Mouse (Mus musculus): ENCODE data around the gene Olfr524.
A peak's percentile ranks its signal among the peaks of the same experiment; 100 is the strongest.

The Olfr524 gene

GRCm38 (mm10) chr7:140205864-140206263 lies at the start of gene Olfr524:
Gene Olfr524, minus strand, starts transcription at chr7:140205964.
- DNase-seq (ENCODE audit: inconsistent ontology term): no peak

DNA sequence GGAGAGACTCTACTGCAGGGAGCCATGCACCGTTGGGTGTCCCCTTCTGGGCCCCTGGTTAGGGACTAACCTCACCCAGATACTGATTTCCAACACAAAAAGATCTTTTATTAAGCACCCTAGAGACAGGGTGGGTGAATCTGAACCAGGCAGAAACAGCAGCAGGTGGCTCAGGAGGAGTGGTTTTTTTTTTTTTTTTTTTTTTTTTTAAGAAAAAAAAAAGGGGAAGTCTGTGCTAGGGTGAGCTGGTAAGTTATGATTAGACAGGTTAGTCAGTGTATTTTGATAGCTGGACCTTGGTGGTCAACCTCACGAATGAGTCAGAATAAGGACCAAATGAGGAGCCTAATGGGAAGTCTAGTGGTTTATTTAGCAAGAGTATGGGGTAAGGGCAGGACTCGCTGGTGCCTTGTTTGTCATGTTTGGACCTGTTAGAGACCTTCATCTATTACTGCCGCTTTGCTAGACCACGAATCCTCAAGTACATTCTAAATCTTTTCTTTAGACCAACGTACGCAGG lies 48.1 kb upstream of the Olfr524 start:
- no peak for DNase-seq (ENCODE audit: inconsistent ontology term)

DNA sequence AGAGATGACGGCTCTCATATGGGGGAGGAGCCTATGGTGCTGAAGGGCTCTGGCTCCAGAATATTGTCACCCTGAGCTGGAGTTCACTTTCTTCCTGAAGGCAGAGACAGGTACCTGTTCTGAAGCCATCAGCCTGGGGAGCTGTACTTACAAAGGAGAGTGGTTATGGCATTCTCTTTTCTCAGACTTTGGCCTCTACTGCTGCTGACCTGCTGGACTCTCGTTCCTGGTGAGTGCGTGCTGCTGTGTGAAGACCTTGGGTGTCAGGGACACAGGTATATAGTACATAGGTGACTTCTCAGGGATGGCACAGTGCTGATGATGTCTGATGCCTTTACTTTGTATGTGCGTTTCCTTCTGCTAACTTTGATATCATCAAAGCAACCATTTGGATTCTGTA lies 41.5 kb upstream of the Olfr524 start, which contains the start of gene 5830411N06Rik:
Gene 5830411N06Rik, plus strand, starts transcription at position 69 of the 400 bp plus-strand sequence.
- DNase-seq (ENCODE audit: inconsistent ontology term): no peak

- no peak for DNase-seq (ENCODE audit: inconsistent ontology term)
Observed at GRCm38 (mm10) chr7:140233696-140234095, 27.9 kb upstream of the Olfr524 start.

- DNase-seq (ENCODE audit: inconsistent ontology term): no peak
Observed at GRCm38 (mm10) chr7:140231026-140231425, 25.3 kb upstream of the Olfr524 start.

- DNase-seq (ENCODE audit: inconsistent ontology term): no peak
Observed at GRCm38 (mm10) chr7:140228476-140228875, 22.7 kb upstream of the Olfr524 start.

DNA sequence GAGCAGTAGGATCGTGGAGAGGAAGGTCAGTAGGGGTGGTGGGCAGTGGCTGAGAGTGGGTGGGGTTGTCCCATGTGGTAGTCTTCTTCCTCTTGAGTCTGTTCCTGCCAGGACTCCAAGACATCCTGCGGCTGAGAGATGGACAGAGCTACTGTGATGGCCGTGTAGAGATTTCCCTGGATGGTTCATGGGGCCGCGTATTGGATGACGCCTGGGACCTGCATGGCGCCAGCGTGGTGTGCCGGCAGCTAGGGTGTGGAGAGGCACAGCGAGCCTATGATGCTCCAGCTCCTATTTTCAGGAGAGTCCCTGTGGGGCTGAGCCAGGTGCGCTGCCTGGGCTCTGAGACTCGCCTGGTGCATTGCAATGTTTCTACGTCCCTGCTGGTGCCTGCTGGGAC lies 18.4 kb upstream of the Olfr524 start:
- no peak for DNase-seq (ENCODE audit: inconsistent ontology term)

GRCm38 (mm10) chr7:140220375-140220774 lies 14.6 kb upstream of the Olfr524 start:
- no peak for DNase-seq (ENCODE audit: inconsistent ontology term)

GRCm38 (mm10) chr7:140219268-140219667 lies 13.5 kb upstream of the Olfr524 start:
- DNase-seq (ENCODE audit: inconsistent ontology term): no peak

GRCm38 (mm10) chr7:140217967-140218366 lies 12.2 kb upstream of the Olfr524 start, which contains the start of gene Cd163l1:
Gene Cd163l1, plus strand, starts transcription at chr7:140218267.
- DNase-seq (ENCODE audit: inconsistent ontology term): no peak

DNA sequence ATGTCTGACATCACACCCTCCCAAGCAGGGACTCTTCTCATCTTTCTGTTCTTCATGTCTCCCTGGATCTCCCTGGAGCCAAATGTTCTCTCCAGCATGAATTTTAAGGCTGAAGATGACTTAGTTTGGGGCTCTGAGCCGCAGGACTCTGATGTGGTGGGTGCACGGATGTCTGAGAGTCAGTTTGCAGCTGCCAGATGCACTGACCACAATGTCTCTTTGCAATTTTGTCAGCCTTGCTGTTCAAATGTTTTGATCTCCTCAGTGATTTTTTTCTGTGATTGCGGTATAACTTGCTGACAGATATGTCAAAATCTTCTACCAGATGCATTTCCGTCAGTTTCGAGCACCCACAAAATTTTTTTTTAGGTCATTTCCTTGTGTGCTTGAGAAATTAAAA lies 8.1 kb upstream of the Olfr524 start:
- DNase-seq (ENCODE audit: inconsistent ontology term): no peak

DNA sequence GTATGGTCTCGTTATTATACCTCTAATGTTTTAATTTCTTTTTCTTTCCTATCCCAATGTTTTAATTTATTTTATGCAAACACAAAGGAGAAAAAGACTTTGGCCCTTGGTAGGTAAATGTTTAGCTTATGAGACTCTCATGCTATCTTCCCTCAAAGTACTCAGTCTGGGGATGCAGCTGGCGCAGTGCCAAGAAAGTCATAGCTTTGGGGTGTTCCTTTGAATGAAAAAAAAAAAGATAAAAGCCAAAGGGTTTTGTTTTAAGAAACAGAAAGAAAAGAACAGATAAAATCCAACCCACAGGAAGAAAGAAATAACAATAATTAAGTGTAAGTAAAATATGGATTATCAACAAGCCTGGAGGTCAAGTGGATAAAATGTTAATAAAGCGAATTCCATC lies 2.9 kb upstream of the Olfr524 start:
- DNase-seq (ENCODE audit: inconsistent ontology term): no peak

DNA sequence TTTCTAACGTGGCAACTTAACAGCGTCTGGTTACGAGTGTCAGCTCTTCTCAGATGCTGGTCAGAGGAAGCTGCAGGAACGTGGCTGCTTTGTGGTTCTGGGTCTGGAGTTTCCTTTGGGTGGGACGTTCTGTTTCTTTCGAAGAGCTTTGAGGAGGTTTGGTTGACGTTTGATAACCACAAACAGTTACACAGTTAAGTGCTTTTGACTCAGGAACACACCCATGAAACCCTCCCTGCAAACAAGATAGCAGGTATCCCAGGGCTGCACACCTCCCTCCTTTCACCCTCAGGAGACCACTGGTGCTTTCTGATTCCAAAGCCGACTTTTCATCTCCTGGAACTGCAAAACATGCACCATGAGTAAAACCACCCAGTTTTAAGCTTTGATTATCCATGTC lies 2.4 kb upstream of the Olfr524 start:
- DNase-seq (ENCODE audit: inconsistent ontology term): no peak

DNA sequence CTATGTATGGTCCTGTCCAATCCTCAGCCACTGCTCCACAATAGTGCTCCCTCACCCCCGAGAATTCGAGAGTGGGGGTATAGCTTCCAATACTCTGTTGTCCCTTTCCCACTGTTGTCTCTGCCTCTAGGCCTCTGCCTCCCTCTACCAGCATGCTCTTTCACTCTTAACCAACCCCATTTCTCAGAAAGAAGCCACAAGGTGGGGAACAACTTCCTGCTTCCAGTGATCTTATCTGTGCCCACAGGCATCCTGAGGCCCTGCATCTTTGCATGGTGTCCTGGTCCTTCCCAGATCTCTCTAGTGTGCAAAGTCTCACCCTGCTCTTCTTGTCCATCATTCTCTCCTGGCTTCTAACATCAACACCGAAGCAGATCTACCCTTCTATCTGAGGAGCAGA lies 1.1 kb upstream of the Olfr524 start:
- DNase-seq (ENCODE audit: inconsistent ontology term): no peak

- no peak for DNase-seq (ENCODE audit: inconsistent ontology term)
Observed at GRCm38 (mm10) chr7:140201090-140201489, 4.7 kb downstream of the Olfr524 start.

DNA sequence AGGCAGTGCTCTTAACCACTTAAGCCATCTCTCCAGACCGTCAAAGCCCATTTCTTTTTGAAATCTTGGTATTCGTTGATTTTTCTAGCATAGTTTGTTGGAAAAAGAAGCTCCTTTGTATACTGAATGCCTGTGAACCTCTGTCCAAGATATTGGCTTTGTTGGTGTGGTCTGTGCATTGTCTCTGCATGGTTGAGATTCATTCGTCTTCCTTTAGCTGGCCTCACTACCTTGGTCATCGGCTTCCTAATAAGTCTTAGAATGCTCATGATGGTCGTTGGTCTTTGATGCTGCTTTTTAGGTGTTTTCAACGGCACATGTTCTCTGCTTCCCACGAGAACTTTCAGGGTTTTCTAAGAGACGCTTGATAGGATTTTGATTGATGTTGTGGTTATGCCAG lies 9.8 kb downstream of the Olfr524 start:
- peak; percentile 4 for DNase-seq (ENCODE audit: inconsistent ontology term)

GRCm38 (mm10) chr7:140194031-140194430 lies 11.7 kb downstream of the Olfr524 start:
- DNase-seq (ENCODE audit: inconsistent ontology term): no peak

- DNase-seq (ENCODE audit: inconsistent ontology term): no peak
Observed at GRCm38 (mm10) chr7:140192851-140193250, 12.9 kb downstream of the Olfr524 start.

GRCm38 (mm10) chr7:140192445-140192844 lies 13.3 kb downstream of the Olfr524 start:
- DNase-seq (ENCODE audit: inconsistent ontology term): no peak

DNA sequence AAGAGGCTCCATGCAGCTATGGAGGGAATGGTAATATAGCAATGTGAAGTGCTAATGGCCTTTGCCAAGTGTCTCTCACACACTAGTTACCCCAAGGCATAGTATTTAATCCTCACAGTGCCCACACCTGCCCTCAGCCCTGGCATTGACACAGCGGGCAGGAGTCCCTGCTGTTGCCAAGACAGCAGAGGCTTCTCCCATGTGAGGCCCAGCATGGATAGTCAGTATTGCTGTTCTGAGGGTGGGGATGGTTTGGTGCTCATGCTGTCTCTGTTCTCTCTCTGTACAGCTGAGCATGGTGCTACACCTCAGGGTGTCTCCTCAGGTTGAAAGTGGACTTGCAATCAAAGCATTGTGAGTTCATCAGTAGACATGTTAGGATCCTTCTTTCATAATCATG lies 15.3 kb downstream of the Olfr524 start:
- DNase-seq (ENCODE audit: inconsistent ontology term): no peak

- DNase-seq (ENCODE audit: inconsistent ontology term): peak; percentile 11
Observed at GRCm38 (mm10) chr7:140188391-140189328, 17.1 kb downstream of the Olfr524 start.

GRCm38 (mm10) chr7:140187721-140188390 lies 17.9 kb downstream of the Olfr524 start:
- DNase-seq (ENCODE audit: inconsistent ontology term): no peak

Data from Muller cell, postnatal 12 days (primary cell).